Mouse (Mus musculus) MEL (cell line): Measurements from ENCODE around the gene Mamstr.

ENCODE experiments used
- CTCF ChIP-seq, 3 experiments: IDR thresholded peaks in 2 of 3; conservative IDR thresholded peaks in 1 of 3; 2 replicates each; pipeline ENCODE4 v1.5.1; 2011 to 2012; ENCODE audit warnings: low read length in 3 of 3, low read depth in 2 of 3, mild to moderate bottlenecking in 2 of 3, improper control_type of control experiment in 1 of 3, inconsistent platforms in 1 of 3, mixed read lengths in 1 of 3, moderate library complexity in 1 of 3; ENCODE audit not compliant: control insufficient read depth in 1 of 3, insufficient read depth in 1 of 3, poor library complexity in 1 of 3, severe bottlenecking in 1 of 3
- E2F4 ChIP-seq: IDR thresholded peaks from 2 replicates; pipeline ENCODE4 v1.6.1; 2011; ENCODE audit warnings: low read depth, low read length, improper control_type of control experiment, borderline replicate concordance
- EP300 ChIP-seq, 2 experiments: IDR thresholded peaks; 2 replicates each; pipeline ENCODE4 v1.6.1; 2011; ENCODE audit warnings: improper control_type of control experiment in 2 of 2, low read length in 2 of 2, low read depth in 1 of 2, mild to moderate bottlenecking in 1 of 2
- GATA1 ChIP-seq: IDR thresholded peaks from 2 replicates; pipeline ENCODE4 v1.6.1; 2011; ENCODE audit warnings: low read depth, low read length, improper control_type of control experiment
- JUND ChIP-seq: IDR thresholded peaks from 2 replicates; pipeline ENCODE4 v1.6.1; 2011; ENCODE audit warnings: low read depth, mild to moderate bottlenecking, improper control_type of control experiment, low read length
- MAX ChIP-seq: IDR thresholded peaks from 2 replicates; pipeline ENCODE4 v1.6.1; 2011; ENCODE audit warnings: low read length, improper control_type of control experiment
- MYC ChIP-seq: IDR thresholded peaks from 2 replicates; pipeline ENCODE4 v1.6.1; 2011; ENCODE audit warnings: low read depth, mild to moderate bottlenecking, low read length, improper control_type of control experiment, moderate library complexity
- POLR2A ChIP-seq, 2 experiments: IDR thresholded peaks; 2 replicates each; pipeline ENCODE4 v1.6.1; 2011 to 2012; ENCODE audit warnings: low read length in 2 of 2, mild to moderate bottlenecking in 2 of 2, control low read depth in 1 of 2, improper control_type of control experiment in 1 of 2, low read depth in 1 of 2, moderate library complexity in 1 of 2; ENCODE audit not compliant: control insufficient read depth in 1 of 2, insufficient read depth in 1 of 2, poor library complexity in 1 of 2
- POLR2AphosphoS2 ChIP-seq: IDR thresholded peaks from 2 replicates; pipeline ENCODE4 v1.6.1; 2011; ENCODE audit warnings: low read length, improper control_type of control experiment
- SIN3A ChIP-seq: IDR thresholded peaks from 2 replicates; pipeline ENCODE4 v1.6.1; 2012; ENCODE audit warnings: low read length, improper control_type of control experiment, inconsistent platforms
- SMC3 ChIP-seq: IDR thresholded peaks from 2 replicates; pipeline ENCODE4 v1.6.1; 2011; ENCODE audit warnings: low read depth, low read length, improper control_type of control experiment
- TAL1 ChIP-seq: IDR thresholded peaks from 2 replicates; pipeline ENCODE4 v1.6.1; 2012; ENCODE audit warnings: mild to moderate bottlenecking, inconsistent platforms, low read length, moderate library complexity, mixed read lengths
- TCF12 ChIP-seq: IDR thresholded peaks from 2 replicates; pipeline ENCODE4 v1.6.1; 2014; ENCODE audit warnings: low read depth, mild to moderate bottlenecking, inconsistent platforms, low read length, improper control_type of control experiment, moderate library complexity
- ZNF384 ChIP-seq: IDR thresholded peaks from 2 replicates; pipeline ENCODE4 v1.6.1; 2012; ENCODE audit warnings: low read depth, mild to moderate bottlenecking, inconsistent platforms, low read length, improper control_type of control experiment

- TF ChIP-seq GATA1 (no peak), SMC3 (no peak), CTCF (IDR thresholded peaks at IDR 0.05 in 2 of 3, conservative IDR thresholded peaks at IDR 0.05 in 1 of 3; ENCODE audit: control insufficient read depth in 1 of 3, insufficient read depth in 1 of 3, low read depth in 2 of 3, low read length in 3 of 3, poor library complexity in 1 of 3, severe bottlenecking in 1 of 3) (no peak), MYC (no peak), SIN3A (no peak), POLR2A (IDR thresholded peaks at IDR 0.05; ENCODE audit: control insufficient read depth in 1 of 2, insufficient read depth in 1 of 2, low read depth in 1 of 2, low read length in 2 of 2, poor library complexity in 1 of 2) (no peak), TAL1 (no peak), MAX (no peak), JUND (no peak), E2F4 (no peak), EP300 (IDR thresholded peaks at IDR 0.05; ENCODE audit: low read depth in 1 of 2, low read length in 2 of 2) (no peak), ZNF384 (no peak), TCF12 (no peak), POLR2AphosphoS2 (no peak)
Observed at GRCm38 (mm10) chr7:45677627-45678295, 38.0 kb downstream of the Mamstr start.
